Mouse (Mus musculus) lung, postnatal 36 days (tissue): Measurements from ENCODE around the gene Tmcc2.

Experiments
- DNase-seq: peaks from one replicate; pipeline ENCODE4 v3.0.0; 2022; ENCODE audit warnings: mixed read lengths

Tmcc2 gene

DNA sequence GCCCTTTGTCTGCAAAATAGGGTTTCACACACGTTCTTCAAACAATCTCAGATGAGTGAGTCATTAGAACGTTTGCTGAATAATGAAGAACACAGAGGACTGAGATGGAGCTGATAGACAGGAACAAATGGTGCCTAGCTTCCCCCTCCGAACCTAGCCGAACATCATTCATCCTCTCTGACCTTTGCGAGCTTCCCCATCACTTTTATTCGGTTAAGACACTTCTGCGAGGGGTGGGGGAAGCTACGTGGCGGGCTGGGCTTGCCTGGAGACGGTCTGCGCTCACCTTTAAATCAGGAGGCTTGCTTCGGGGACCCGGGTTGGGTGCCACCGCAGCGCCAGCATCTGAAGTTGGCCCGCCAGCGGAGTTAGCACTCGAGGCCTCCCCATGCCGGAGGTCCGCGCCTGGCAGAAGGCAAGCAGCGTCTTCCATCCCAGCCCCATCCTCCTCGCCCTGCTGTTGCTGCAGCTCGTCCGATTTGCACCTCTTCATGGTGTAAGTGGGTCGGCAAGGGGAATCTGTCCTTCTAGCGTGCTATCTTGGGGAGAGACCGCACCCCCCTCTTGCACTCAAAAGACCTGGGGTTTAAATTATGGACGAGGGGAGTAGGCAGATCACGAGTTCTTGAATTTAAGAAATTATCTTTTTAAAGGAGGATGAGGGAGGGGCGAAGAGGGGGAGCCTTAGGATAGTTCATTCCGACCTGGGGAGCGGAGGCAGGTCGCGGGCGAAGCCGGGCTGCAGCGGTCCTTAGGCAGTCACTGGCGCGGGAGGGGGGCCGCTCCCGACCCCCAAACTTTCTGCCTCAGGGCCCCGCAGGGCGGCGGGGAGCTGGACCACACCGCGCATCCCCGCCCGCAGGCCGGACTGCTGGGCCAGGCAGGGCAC, at the start of gene Tmcc2:
TSS of gene Tmcc2 (minus strand) at position 591 of the 889 bp plus-strand sequence.
- no peak for DNase-seq

DNA sequence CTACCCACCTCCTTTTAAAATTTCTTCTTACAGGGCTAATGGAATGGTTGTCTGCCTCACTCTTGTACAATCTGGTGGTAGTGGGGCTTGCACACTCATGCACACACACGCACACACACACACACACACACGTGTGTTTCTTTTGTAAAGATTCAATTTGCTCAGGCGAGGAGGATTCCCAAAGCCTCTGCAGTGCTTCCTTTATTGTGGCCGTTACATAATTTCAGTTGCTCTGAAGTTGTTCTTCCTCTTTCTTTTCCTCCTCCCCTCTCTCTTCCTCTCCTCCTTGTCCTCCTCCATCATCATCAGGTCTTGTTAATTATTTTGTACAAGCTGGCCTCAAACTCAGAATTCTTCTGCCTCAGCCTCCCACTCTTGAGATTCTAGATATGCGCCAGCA, 46.3 kb upstream of the Tmcc2 start:
- DNase-seq: no peak

- DNase-seq: no peak
Observed at GRCm38 (mm10) chr1:132436960-132437359, 45.9 kb upstream of the Tmcc2 start.

DNA sequence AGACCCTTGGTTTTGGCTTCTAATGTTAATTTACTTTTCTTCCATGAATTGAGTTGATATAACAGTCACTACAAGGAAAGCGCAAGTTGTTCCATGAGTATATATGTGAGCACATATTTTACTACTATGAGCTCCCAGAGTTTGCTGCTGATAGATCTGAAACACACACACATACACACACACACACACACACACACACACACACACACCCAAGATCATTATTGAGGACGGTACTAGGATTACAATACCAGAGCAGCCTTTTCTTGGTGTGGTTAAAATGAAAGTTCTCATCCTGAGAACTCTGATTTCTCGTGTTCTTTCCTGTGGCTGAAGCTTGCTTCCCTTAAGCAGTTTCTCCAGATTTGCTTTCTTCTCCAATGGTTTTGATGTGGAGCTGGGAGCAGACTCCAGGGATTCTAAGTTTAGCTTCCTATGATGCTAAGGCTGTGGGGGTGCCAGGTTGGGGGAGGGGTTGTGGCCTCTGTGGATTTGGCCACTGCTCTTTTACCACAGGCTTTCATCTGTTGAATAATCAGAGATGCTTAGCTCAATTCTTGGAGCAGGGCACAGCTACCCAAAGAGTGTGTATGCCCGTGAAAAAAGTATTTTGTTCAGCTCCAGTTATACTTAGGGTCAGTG, 45.4 kb upstream of the Tmcc2 start:
- DNase-seq: no peak

GRCm38 (mm10) chr1:132434032-132434431, 43.0 kb upstream of the Tmcc2 start:
- DNase-seq: no peak

GRCm38 (mm10) chr1:132433349-132433748, 42.3 kb upstream of the Tmcc2 start:
- peak; percentile 23 for DNase-seq

DNA sequence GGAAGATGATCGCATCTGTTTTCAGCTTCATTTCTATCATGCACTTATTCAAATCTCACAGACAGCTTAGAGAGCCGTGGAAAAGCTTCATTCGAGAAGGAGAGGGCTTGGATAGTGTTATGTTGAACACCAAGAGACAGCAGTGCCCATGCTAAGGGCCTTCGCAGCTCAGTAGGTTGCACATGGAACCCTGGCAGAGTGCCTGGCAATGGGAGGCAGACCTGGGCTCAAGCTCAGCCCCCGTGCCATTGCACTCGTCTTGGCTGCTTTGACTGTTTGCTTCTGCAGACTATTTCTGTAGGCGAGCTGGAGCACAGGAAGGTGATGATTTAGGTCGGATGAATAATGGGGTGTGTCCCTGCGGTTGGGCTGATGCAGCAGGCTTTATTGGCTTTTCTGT, 40.6 kb upstream of the Tmcc2 start:
- no peak for DNase-seq

DNA sequence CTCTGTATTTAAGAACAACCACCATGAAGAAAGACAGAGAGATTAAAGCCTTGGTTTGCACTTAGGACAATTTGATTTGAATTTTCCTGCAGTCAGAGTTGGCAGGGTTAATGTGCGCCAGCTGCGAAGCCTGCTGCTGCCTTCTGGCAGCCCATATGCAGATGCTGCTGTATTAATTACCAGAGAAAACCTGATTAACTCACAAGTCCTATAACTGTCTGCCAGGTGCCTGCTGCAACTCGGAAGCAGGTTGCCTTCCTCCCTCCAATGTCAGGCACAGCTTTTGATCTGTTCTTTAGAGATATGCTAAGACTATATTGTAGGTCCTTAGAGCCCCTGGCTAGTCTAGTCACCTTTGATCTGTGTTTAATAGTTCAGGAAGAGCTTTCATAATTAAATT, 39.7 kb upstream of the Tmcc2 start:
- no peak for DNase-seq

DNA sequence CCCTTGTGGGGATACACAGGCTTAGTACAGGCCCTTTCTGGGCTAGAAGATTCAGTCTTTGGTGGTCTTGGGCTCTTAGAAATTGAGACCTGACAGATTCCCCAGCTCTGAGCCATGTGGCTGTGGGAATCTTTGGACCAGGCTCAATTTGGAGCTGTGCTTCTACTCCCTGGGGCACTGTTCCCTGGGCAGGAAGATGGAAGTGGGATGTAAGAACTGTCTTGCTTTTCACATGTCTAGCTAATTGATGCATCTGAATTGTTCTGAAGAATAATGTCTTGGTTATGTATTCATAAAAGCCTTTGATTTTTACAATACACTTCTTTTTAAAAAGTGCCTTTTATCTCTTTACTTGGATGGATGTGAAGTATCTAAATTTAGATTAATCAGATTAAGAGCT, 34.5 kb upstream of the Tmcc2 start:
- DNase-seq: no peak

DNA sequence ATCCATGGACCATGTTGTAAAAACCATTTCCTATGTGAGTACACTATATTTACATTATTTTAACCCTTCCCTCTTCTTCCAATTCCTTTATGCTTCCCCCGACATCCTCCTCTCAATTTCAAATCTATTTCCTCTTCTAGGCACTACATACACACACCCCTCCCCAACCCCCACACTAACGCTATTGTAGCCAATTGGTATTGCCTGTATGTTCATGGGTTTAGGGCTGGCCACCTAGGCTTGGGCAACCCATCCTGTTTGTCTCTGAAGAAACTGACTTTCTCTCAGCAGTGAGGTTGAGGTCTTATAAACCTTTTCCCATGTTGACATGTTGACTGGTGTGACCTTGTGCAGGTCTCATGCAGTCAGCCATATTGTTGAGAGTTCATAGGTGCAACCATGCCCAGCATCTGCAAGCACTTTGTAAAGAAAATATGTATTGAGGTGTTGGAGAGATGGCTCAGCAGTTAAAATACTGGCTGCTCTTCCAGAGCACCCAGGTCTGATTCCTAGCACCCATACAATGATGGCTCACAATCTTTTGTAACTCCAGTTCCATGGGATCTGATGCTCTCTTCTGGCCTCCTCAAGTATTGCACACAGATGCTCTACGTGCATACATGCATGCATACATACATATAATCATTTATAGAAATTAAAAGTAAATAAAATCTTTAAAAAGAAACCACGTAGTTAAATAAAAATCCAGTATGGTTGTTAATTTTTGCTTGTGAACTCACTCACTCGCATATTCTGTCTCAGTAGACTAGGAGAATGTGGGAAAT, 32.0 kb upstream of the Tmcc2 start:
- no peak for DNase-seq

DNA sequence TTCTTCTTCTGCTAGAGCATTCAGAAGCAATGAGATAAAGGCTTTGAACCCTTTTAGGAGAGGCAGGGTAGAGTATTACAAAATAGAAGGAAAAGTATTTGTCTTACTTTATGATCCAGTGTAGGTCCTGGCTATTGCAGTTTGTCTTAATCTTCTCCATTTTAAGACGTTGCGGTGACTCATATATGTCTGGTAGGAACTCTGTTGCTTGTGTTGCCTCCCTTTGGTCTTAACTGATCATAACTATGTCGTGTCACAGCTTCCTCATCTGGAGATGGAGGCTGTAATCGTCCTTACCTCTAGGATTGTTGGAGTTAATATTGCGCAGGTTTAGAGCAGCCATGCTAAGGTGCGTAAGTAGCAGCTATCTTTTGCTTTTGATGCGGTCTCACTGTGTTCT, 29.6 kb upstream of the Tmcc2 start:
- DNase-seq: no peak

GRCm38 (mm10) chr1:132420206-132420605, 29.1 kb upstream of the Tmcc2 start:
- DNase-seq: no peak

DNA sequence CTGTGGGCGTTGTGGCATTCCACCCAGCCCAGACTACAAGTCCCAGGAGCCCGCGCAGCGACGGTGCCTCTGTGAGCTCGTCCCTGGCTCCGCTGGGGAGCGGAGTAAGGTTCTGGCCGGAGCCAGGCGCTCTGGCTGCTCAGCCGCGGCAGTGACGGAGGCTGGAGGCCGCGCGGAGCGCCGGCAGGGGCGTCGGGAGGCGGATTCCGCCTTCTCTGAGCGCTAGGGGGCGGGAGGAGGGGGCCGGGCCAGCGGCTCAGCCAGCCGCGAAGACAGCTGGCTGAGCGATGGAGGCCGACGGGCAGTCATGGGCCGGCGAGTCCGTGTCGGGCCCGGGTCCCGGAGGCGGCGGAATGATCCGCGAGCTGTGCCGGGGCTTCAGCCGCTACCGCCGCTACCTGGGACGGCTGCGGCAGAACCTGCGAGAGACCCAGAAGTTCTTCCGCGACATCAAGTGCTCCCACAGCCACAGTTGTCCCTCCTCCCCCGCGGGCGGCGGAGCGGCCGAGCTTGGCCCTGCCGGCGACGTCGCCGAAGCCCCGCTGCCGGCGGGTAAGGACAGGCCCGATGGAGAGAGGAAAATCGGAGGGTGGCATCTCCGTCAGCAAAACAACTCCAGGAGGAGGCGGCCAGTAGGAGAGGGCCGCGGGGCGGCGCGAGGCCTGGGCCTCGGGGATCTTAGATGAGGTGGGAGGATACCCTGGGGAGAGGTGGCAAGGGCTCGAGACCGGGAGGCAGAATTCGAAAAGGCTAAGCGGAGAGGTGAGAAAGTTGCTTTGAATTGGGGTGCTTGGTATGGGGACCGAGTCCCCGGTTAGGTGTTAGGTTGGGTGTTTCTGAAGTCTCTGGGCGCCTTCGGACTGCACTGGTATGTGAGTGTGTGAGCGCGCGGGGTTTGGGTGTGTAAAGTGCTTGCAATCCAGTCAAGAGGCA, 26.5 kb upstream of the Tmcc2 start, which contains the start of gene Dstyk:
TSS of gene Dstyk (plus strand) at position 237 of the 933 bp plus-strand sequence.
- peak; percentile 96 for DNase-seq

DNA sequence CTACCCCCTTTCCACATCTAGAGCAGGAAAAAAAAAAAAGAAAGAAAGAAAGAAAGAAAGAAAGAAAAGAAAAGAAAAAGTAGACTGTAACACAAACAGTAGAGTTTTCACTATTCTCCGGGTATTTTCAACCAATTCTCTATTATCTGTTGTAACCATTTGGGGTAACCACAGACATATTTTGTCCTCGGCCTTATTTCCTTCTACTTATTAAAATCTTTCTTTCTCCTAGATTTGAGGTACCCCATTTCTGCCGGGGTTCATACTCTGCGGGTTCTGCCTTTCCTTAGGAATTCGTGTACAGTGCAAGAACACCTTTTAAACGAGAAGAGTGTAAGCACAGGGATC, 25.8 kb upstream of the Tmcc2 start:
- no peak for DNase-seq

- no peak for DNase-seq
Observed at GRCm38 (mm10) chr1:132416244-132416942, 25.3 kb upstream of the Tmcc2 start.

DNA sequence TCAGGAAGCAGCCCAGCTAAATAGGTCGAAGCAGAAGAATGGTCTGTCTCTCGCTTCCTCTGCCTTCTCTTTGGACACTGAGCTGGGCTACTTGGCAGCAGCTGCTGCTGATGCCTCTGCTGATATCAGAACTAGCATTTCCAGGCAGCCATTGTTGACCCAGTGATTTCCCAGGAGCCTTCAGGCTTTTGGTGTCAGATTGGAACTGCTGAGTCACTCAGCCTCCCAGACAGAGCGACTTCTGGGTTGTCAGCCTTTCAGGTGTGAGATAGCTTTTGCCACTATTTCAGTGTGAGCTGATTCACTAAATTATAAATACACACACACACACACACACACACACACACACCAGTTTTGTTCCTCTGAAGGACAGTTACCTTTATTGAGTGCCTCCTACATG, 19.6 kb upstream of the Tmcc2 start:
- peak; percentile 41 for DNase-seq

DNA sequence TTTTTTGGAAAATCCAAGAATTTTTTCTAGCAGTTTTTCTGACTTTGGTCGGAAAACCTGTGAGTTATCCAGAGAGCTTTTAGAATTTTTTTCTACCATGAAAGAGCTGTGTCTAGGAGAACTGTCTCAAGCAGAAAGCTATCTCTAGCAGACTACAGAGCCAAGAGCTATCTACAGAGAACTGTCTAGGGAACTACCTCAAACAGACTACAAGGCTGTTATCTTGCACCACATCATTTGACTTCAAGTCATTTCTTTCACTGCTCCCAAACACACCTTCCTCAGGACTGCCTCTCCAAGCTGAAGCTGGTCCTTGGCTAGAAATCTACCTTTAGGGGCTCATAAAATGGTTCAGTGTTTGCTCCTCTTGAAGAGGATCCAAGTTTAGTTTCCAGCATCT, 10.8 kb upstream of the Tmcc2 start:
- no peak for DNase-seq

DNA sequence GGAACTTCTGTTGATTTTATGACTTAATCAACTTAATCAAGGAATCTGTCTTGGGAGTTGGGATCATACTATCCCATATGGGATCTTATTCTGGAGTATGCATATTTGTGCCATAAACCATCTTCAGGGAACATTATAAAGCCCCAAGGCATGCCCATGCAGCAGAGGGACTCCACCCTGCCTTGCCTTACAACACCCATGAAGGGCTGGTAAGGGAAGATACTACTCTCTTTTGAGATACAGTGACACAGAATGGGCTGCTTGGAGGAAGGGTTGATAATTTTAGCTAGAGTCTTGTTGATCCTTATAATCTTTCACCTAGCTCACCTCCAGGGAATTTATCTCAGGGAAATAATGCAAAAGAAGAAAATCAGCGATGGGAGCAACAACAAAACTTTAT, 9.5 kb upstream of the Tmcc2 start:
- no peak for DNase-seq

GRCm38 (mm10) chr1:132396705-132397104, 5.6 kb upstream of the Tmcc2 start:
- no peak for DNase-seq

DNA sequence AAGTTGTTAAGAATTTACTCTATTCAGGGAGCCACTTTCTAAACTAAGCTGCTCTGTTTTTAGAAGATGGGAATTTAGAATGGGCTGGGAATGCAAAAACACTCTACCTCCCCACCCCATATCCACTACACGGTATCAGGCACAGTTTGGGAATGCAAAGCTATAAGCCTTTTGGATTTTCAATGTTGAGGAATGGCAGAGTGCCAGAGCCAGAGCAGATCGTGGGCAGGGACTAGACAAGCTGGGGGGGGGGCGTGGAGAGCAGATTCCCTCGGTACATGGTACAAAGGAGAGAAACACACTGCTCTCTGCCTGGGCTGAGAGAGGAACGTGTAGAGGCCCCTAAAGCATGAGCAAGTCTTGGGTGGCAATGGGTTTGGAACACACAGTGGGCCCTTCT, 1.8 kb upstream of the Tmcc2 start:
- no peak for DNase-seq

DNA sequence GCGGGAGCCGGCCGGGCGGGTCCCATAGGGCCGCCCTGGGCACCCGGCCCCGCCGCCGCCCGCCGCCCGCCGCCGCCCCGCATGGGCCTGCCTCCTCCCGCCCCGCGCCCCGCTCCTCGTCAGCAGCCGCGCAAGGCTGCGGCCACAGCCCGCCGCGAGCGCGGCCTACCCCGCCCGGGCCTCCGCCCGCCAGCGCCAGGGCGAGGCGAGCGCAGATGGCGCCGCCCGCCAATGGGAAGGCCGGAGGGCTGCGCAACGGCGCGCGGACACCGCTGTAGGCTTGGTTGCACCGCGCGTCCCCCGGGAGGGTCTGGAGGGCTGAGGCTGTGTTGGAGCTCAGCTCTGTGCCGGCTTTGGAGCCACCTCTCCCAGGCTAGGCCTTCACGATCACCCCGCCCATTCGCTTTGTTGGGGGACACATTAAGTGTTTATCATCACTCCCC, 520 bp upstream of the Tmcc2 start:
- peak; percentile 63 for DNase-seq
